Mouse (Mus musculus): Measurements from ENCODE around the gene Rubcnl. TPM values are rescaled to one million over a fixed set of nuclear protein-coding genes. Genes with fewer than 3 reads are reported as not detected.
A peak's percentile ranks its signal among the peaks of the same experiment; 100 is the strongest.

Gene Rubcnl
- total RNA-seq (2014; fragmentation: Nextera tagmentation), result not detected in 2 replicates
- 0.05 TPM in 1 of 2 replicates, not detected in the other for total RNA-seq (2017)
- not detected in 2 replicates for polyA plus RNA-seq (2012)

GRCm38 (mm10) chr14:75015856-75016714 lies at the start of gene Rubcnl:
Gene Rubcnl, plus strand, starts transcription at chr14:75016027.
- ATAC-seq (ENCODE audit: extremely low read depth, insufficient number of reproducible peaks, low FRiP score, poor library complexity, severe bottlenecking) (no peak), DNase-seq (ENCODE audit: low spot score) (peak; percentile 8)
- Histone ChIP-seq H3K36me3 (replicated peaks) (no peaks in the 10 kb centered on the region), H3K4me3 (ENCODE audit: low read depth, low read length) (no peak within 1 kb of the TSS), H3K27me3 (ENCODE audit: insufficient read depth, low read length) (no peaks in the 10 kb centered on the region; the same call in 1 of the 2 replicates), H3K9me3 (replicated peaks) (no peaks in the 10 kb centered on the region), H3K4me1 (ENCODE audit: insufficient read depth, low read depth, low read length) (no peaks in the 10 kb centered on the region; the same call in 1 of the 2 replicates)
- TF ChIP-seq CTCF (IDR thresholded peaks at IDR 0.05; ENCODE audit: low read depth, low read length) (peak; percentile 32; the same call in 1 of the 2 replicates), GATA2 (IDR thresholded peaks at IDR 0.05; ENCODE audit: borderline replicate concordance, low read depth, low read length) (no peak)

GRCm38 (mm10) chr14:74972216-74972615 lies 43.6 kb upstream of the Rubcnl start:
- H3K9me3 ChIP-seq (replicated peaks), result no peaks in the 10 kb centered on the region
- ATAC-seq (ENCODE audit: extremely low read depth, insufficient number of reproducible peaks, low FRiP score, poor library complexity, severe bottlenecking), result no peak
- DNase-seq (ENCODE audit: low spot score), result no peak
- no peak for TF ChIP-seq GATA2 (IDR thresholded peaks at IDR 0.05; ENCODE audit: borderline replicate concordance, low read depth, low read length)
- TF ChIP-seq GATA1 (IDR thresholded peaks at IDR 0.05; ENCODE audit: borderline replicate concordance, low read length), result no peak
- no peak for TF ChIP-seq CTCF (IDR thresholded peaks at IDR 0.05; ENCODE audit: low read depth, low read length)
- no peak for TF ChIP-seq TAL1 (conservative IDR thresholded peaks at IDR 0.05; ENCODE audit: low read depth, low read length)
- TF ChIP-seq POLR2AphosphoS5 (IDR thresholded peaks at IDR 0.05; ENCODE audit: insufficient replicate concordance, low read depth, low read length), result no peak
- no peaks in the 10 kb centered on the region for H3K4me1 ChIP-seq (ENCODE audit: insufficient read depth, low read depth, low read length)
- no peaks in the 10 kb centered on the region for H3K27me3 ChIP-seq (ENCODE audit: insufficient read depth, low read length)
- H3K4me3 ChIP-seq (ENCODE audit: low read depth, low read length), result no peak overlapping the region
- no peaks in the 10 kb centered on the region for H3K36me3 ChIP-seq (replicated peaks)

GRCm38 (mm10) chr14:74972687-74973086 lies 43.1 kb upstream of the Rubcnl start:
- no peaks in the 10 kb centered on the region for H3K4me1 ChIP-seq (ENCODE audit: insufficient read depth, low read depth, low read length)
- no peak overlapping the region for H3K4me3 ChIP-seq (ENCODE audit: low read depth, low read length)
- no peak for ATAC-seq (ENCODE audit: extremely low read depth, insufficient number of reproducible peaks, low FRiP score, poor library complexity, severe bottlenecking)
- no peaks in the 10 kb centered on the region for H3K27me3 ChIP-seq (ENCODE audit: insufficient read depth, low read length)
- DNase-seq (ENCODE audit: low spot score), result no peak
- no peaks in the 10 kb centered on the region for H3K36me3 ChIP-seq (replicated peaks)
- H3K9me3 ChIP-seq (replicated peaks), result no peaks in the 10 kb centered on the region
- no peak for TF ChIP-seq GATA2 (IDR thresholded peaks at IDR 0.05; ENCODE audit: borderline replicate concordance, low read depth, low read length)
- no peak for TF ChIP-seq GATA1 (IDR thresholded peaks at IDR 0.05; ENCODE audit: borderline replicate concordance, low read length)
- no peak for TF ChIP-seq CTCF (IDR thresholded peaks at IDR 0.05; ENCODE audit: low read depth, low read length)
- no peak for TF ChIP-seq TAL1 (conservative IDR thresholded peaks at IDR 0.05; ENCODE audit: low read depth, low read length)

GRCm38 (mm10) chr14:74974136-74974651 lies 41.6 kb upstream of the Rubcnl start:
- no peak for DNase-seq (ENCODE audit: low spot score)
- no peaks in the 10 kb centered on the region for H3K4me1 ChIP-seq (ENCODE audit: insufficient read depth, low read depth, low read length)
- TF ChIP-seq POLR2AphosphoS5 (IDR thresholded peaks at IDR 0.05; ENCODE audit: insufficient replicate concordance, low read depth, low read length) (no peak), TAL1 (conservative IDR thresholded peaks at IDR 0.05; ENCODE audit: low read depth, low read length) (no peak), GATA2 (IDR thresholded peaks at IDR 0.05; ENCODE audit: borderline replicate concordance, low read depth, low read length) (no peak), CTCF (IDR thresholded peaks at IDR 0.05; ENCODE audit: low read depth, low read length) (no peak), GATA1 (IDR thresholded peaks at IDR 0.05; ENCODE audit: borderline replicate concordance, low read length) (no peak)

GRCm38 (mm10) chr14:74976972-74977371 lies 38.9 kb upstream of the Rubcnl start:
- DNase-seq (ENCODE audit: low spot score) (no peak), ATAC-seq (ENCODE audit: extremely low read depth, insufficient number of reproducible peaks, low FRiP score, poor library complexity, severe bottlenecking) (no peak)
- TF ChIP-seq POLR2AphosphoS5 (IDR thresholded peaks at IDR 0.05; ENCODE audit: insufficient replicate concordance, low read depth, low read length) (no peak), GATA1 (IDR thresholded peaks at IDR 0.05; ENCODE audit: borderline replicate concordance, low read length) (no peak), CTCF (IDR thresholded peaks at IDR 0.05; ENCODE audit: low read depth, low read length) (no peak), TAL1 (conservative IDR thresholded peaks at IDR 0.05; ENCODE audit: low read depth, low read length) (no peak), GATA2 (IDR thresholded peaks at IDR 0.05; ENCODE audit: borderline replicate concordance, low read depth, low read length) (no peak)

More at GRCm38 (mm10) chr14:74974136-74974651, 41.6 kb upstream of the Rubcnl start:
- no peaks in the 10 kb centered on the region for H3K36me3 ChIP-seq (replicated peaks)
- ATAC-seq (ENCODE audit: extremely low read depth, insufficient number of reproducible peaks, low FRiP score, poor library complexity, severe bottlenecking), result no peak
- H3K27me3 ChIP-seq (ENCODE audit: insufficient read depth, low read length), result no peaks in the 10 kb centered on the region
- H3K4me3 ChIP-seq (ENCODE audit: low read depth, low read length), result no peak overlapping the region
- no peaks in the 10 kb centered on the region for H3K9me3 ChIP-seq (replicated peaks)

GRCm38 (mm10) chr14:74981016-74981415 lies 34.8 kb upstream of the Rubcnl start:
- no peak for TF ChIP-seq GATA1 (IDR thresholded peaks at IDR 0.05; ENCODE audit: borderline replicate concordance, low read length)
- Histone ChIP-seq H3K36me3 (replicated peaks) (no peaks in the 10 kb centered on the region), H3K4me3 (ENCODE audit: low read depth, low read length) (no peak overlapping the region), H3K9me3 (replicated peaks) (no peaks in the 10 kb centered on the region), H3K27me3 (ENCODE audit: insufficient read depth, low read length) (no peaks in the 10 kb centered on the region), H3K4me1 (ENCODE audit: insufficient read depth, low read depth, low read length) (no peaks in the 10 kb centered on the region)
- DNase-seq (ENCODE audit: low spot score) (no peak), ATAC-seq (ENCODE audit: extremely low read depth, insufficient number of reproducible peaks, low FRiP score, poor library complexity, severe bottlenecking) (no peak)

More at GRCm38 (mm10) chr14:74976972-74977371, 38.9 kb upstream of the Rubcnl start:
- no peaks in the 10 kb centered on the region for H3K4me1 ChIP-seq (ENCODE audit: insufficient read depth, low read depth, low read length)
- no peaks in the 10 kb centered on the region for H3K27me3 ChIP-seq (ENCODE audit: insufficient read depth, low read length)
- H3K9me3 ChIP-seq (replicated peaks), result no peaks in the 10 kb centered on the region
- H3K4me3 ChIP-seq (ENCODE audit: low read depth, low read length), result no peak overlapping the region
- H3K36me3 ChIP-seq (replicated peaks), result no peaks in the 10 kb centered on the region
